Mouse (Mus musculus) ES-Bruce4 (cell line): ENCODE data around the gene S1pr2.

Source experiments
- CTCF ChIP-seq: IDR thresholded peaks from one replicate; pipeline ENCODE4 v1.8.1; 2011; ENCODE audit warnings: low read depth, low read length
- EP300 ChIP-seq: IDR thresholded peaks from 2 replicates; pipeline ENCODE4 v1.6.1; 2011; ENCODE audit warnings: low read depth, low read length; ENCODE audit not compliant: insufficient read depth
- POLR2A ChIP-seq: IDR thresholded peaks from one replicate; pipeline ENCODE4 v1.8.1; 2011; ENCODE audit warnings: low read length; ENCODE audit not compliant: insufficient read depth

GRCm38 (mm10) chr9:21008007-21008406 lies 31.4 kb upstream of the S1pr2 start:
- TF ChIP-seq EP300 (no peak), CTCF (peak; percentile 28), POLR2A (no peak)
